Mouse (Mus musculus): ENCODE data around the gene Esp18. TPM values are rescaled to one million over a fixed set of nuclear protein-coding genes. Genes with fewer than 3 reads are reported as not detected.

The Esp18 gene
- total RNA-seq (2021), result not detected
- long read RNA-seq, experiment 1, result 0 reads
- long read RNA-seq, experiment 2, result 0 reads

DNA sequence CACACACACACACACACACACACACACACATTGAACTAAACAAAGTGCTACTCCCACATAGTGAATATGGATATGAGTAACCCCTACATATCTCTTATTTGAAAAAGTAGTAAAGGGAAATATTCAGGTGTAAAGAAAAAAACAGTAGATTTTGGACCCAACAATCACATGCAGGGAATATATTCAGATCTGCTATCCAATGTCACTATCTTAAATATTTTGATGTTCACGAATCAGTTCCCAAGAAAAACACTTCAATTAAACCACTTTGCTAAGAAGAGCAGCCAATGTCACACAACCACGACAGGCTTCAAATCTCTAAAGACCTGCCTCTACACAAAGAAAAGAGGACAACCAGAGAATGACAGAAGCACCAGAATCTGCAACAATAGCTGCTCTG, at the start of gene Esp18:
TSS of gene Esp18 (plus strand) at position 301 of the 400 bp plus-strand sequence.
- intact Hi-C loops (cut with DNase I), result no loop called here
- TF ChIP-seq CTCF (IDR thresholded peaks at IDR 0.05), result no peak
- H3K27ac ChIP-seq, result no peak within 1 kb of the TSS
- no peak for DNase-seq
- H3K4me3 ChIP-seq, result no peak within 1 kb of the TSS

DNA sequence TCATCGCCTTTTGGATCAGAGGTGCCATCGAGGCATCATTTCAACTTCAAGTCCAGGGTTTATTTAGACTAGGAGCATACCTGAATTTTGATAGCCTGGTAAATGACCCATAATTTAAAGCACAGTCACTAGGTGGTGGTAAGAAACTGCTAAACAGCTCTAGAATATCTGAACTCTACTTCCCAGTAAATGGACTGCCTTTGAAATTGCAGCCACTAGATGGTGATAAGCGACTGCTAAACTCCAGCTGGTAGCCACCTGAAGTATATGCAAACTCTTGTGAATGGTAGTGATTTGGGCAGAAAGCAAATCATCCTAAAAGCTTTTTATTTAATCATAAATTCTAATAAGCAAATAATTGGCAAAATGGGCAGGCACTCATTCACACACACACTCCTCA, 42.8 kb upstream of the Esp18 start:
- no peak overlapping the region for H3K27ac ChIP-seq
- H3K4me3 ChIP-seq, result no peak overlapping the region
- intact Hi-C loops (cut with DNase I), result no loop called here
- TF ChIP-seq CTCF (IDR thresholded peaks at IDR 0.05), result no peak
- DNase-seq, result no peak

Small RNA genes lying within 50 kb of the gene (microRNA-seq; reads per million reads assigned to microRNA genes)
- gene Gm26429, result not detected

Other genes starting within 250 kb of the Esp18 start
- not detected for gene Esp16, start 129.8 kb downstream of the Esp18 start, total RNA-seq (2021)
- not detected for gene Esp15, start 234.6 kb downstream of the Esp18 start, total RNA-seq (2021)

Measured in gastrocnemius, adult 2 months (tissue).